Mouse (Mus musculus): ENCODE results near the gene Gm3298. TPM values are rescaled to one million over a fixed set of nuclear protein-coding genes. Genes with fewer than 3 reads are reported as not detected.
"Not testable (repeated sequence)": the region's sequence is repeated elsewhere in the genome, so short reads cannot be mapped to it uniquely, and the experiment has no call there.

The Gm3298 gene
- 0.63 TPM in 1 of 2 replicates, not detected in the other for polyA plus RNA-seq (2015; fragmentation: Nextera tagmentation; extraction: Ambion mirVana)

- H3K9me3 ChIP-seq (replicated peaks); H3K27me3 ChIP-seq (replicated peaks); H3K4me1 ChIP-seq; H3K9ac ChIP-seq (replicated peaks); H3K27ac ChIP-seq (replicated peaks); H3K36me3 ChIP-seq; ATAC-seq (ENCODE audit: low FRiP score); H3K4me3 ChIP-seq (replicated peaks); H3K4me2 ChIP-seq: not testable (repeated sequence)
- 90% methylated on average over 1 of the region's 2 CpGs for WGBS
Measured at GRCm38 (mm10) chr14:5015591-5015990, at the start of gene Gm3298. TSS of gene Gm3298 (plus strand) at chr14:5015891.

DNA sequence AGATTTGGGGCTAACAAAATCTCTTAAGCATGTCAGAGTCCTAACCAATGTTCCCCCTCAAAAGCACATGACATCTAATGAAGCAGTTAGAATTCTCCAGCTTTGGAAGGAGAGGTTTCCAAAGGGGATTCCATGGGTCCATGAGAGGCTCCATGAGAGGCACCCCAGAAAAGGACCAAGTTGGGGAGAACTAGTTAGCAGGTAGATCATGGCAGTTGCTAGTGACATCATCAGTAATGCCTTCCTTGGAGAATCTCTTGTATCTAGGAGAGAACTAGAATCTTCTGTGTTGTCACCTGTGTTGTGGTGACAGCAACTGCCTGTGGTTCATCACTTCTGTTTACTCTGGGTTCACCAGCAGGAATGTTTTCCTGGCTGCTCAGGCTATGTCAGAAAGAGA, 32.1 kb upstream of the Gm3298 start, which contains the start of gene Gm8297:
Gene Gm8297 (plus strand): TSS at position 301 of the 400 bp plus-strand sequence.
- H3K9ac ChIP-seq (replicated peaks); H3K4me1 ChIP-seq; H3K36me3 ChIP-seq; H3K27me3 ChIP-seq (replicated peaks); H3K4me3 ChIP-seq (replicated peaks); H3K9me3 ChIP-seq (replicated peaks); ATAC-seq (ENCODE audit: low FRiP score); H3K4me2 ChIP-seq; H3K27ac ChIP-seq (replicated peaks): not testable (repeated sequence)

- not testable (repeated sequence) for H3K4me1 ChIP-seq; H3K9me3 ChIP-seq (replicated peaks); H3K27ac ChIP-seq (replicated peaks); H3K27me3 ChIP-seq (replicated peaks); H3K9ac ChIP-seq (replicated peaks); H3K4me2 ChIP-seq; ATAC-seq (ENCODE audit: low FRiP score); H3K4me3 ChIP-seq (replicated peaks); H3K36me3 ChIP-seq
- no CpG with 5 or more reads among the region's 3 CpGs for WGBS
Measured at GRCm38 (mm10) chr14:5050329-5050728, 34.6 kb downstream of the Gm3298 start, which contains the start of gene 4930555G01Rik. TSS of gene 4930555G01Rik (plus strand) at chr14:5050629.

Other genes starting within 250 kb of the Gm3298 start
- not detected in 2 replicates for gene Gm9602, start 239.6 kb upstream of the Gm3298 start, polyA plus RNA-seq (2015; fragmentation: Nextera tagmentation; extraction: Ambion mirVana)
- gene Gm3269, start 177.8 kb upstream of the Gm3298 start, polyA plus RNA-seq (2015; fragmentation: Nextera tagmentation; extraction: Ambion mirVana): not detected in 2 replicates
- 2.1 and 4.1 TPM in 2 replicates for gene Gm3264, start 160.3 kb upstream of the Gm3298 start, polyA plus RNA-seq (2015; fragmentation: Nextera tagmentation; extraction: Ambion mirVana)
- 0.14 TPM in 1 of 2 replicates, not detected in the other for gene Gm3278, start 123.5 kb upstream of the Gm3298 start, polyA plus RNA-seq (2015; fragmentation: Nextera tagmentation; extraction: Ambion mirVana)
- gene Gm8297, start 32.0 kb upstream of the Gm3298 start, polyA plus RNA-seq (2015; fragmentation: Nextera tagmentation; extraction: Ambion mirVana): not detected in 2 replicates
- not detected in 2 replicates for gene 4930555G01Rik, start 34.7 kb downstream of the Gm3298 start, polyA plus RNA-seq (2015; fragmentation: Nextera tagmentation; extraction: Ambion mirVana)
- gene Gm8281, start 55.1 kb downstream of the Gm3298 start, polyA plus RNA-seq (2015; fragmentation: Nextera tagmentation; extraction: Ambion mirVana): 8.8 and 11.6 TPM in 2 replicates
- gene Gm8279, start 115.6 kb downstream of the Gm3298 start, polyA plus RNA-seq (2015; fragmentation: Nextera tagmentation; extraction: Ambion mirVana): not detected in 2 replicates
- not detected in 2 replicates for gene Gm3317, start 148.6 kb downstream of the Gm3298 start, polyA plus RNA-seq (2015; fragmentation: Nextera tagmentation; extraction: Ambion mirVana)
- gene Gm8271, start 169.9 kb downstream of the Gm3298 start, polyA plus RNA-seq (2015; fragmentation: Nextera tagmentation; extraction: Ambion mirVana): not detected in 2 replicates
- gene Gm3526, start 244.7 kb downstream of the Gm3298 start, polyA plus RNA-seq (2015; fragmentation: Nextera tagmentation; extraction: Ambion mirVana): 0.17 TPM in 1 of 2 replicates, not detected in the other